Mouse (Mus musculus) kidney, postnatal 25 days (tissue): ENCODE data around the gene 4930562C15Rik.

Experiments used
- DNase-seq, 2 experiments: peaks; one replicate each; pipeline ENCODE4 v3.0.0; 2021; ENCODE audit warnings: mixed read lengths in 2 of 2

Gene 4930562C15Rik

GRCm38 (mm10) chr16:4894201-4894908 is 59.1 kb downstream of the 4930562C15Rik start:
- peak in 1 of 2 experiments; percentile 43 for DNase-seq

- DNase-seq = peak; percentile 71 to 92
Observed at GRCm38 (mm10) chr16:4896249-4897027, 61.2 kb downstream of the 4930562C15Rik start.

- DNase-seq = peak in 1 of 2 experiments; percentile 37
Observed at GRCm38 (mm10) chr16:4897146-4897730, 62.0 kb downstream of the 4930562C15Rik start.

GRCm38 (mm10) chr16:4898881-4899280 is 63.7 kb downstream of the 4930562C15Rik start:
- no peak for DNase-seq

- DNase-seq = no peak
Observed at GRCm38 (mm10) chr16:4899711-4900110, 64.5 kb downstream of the 4930562C15Rik start.

GRCm38 (mm10) chr16:4901167-4901566 is 66.0 kb downstream of the 4930562C15Rik start:
- peak; percentile 78 to 81 for DNase-seq

GRCm38 (mm10) chr16:4902390-4902789 is 67.2 kb downstream of the 4930562C15Rik start:
- DNase-seq = no peak

- peak; percentile 46 to 78 for DNase-seq
Observed at GRCm38 (mm10) chr16:4903491-4904102, 68.4 kb downstream of the 4930562C15Rik start.

GRCm38 (mm10) chr16:4904878-4905277 is 69.7 kb downstream of the 4930562C15Rik start:
- no peak for DNase-seq

- no peak for DNase-seq
Observed at GRCm38 (mm10) chr16:4905591-4905990, 70.4 kb downstream of the 4930562C15Rik start.

- no peak for DNase-seq
Observed at GRCm38 (mm10) chr16:4906559-4906958, 71.3 kb downstream of the 4930562C15Rik start.

GRCm38 (mm10) chr16:4907386-4907785 is 72.2 kb downstream of the 4930562C15Rik start:
- DNase-seq = peak; percentile 43 to 78

- no peak for DNase-seq
Observed at GRCm38 (mm10) chr16:4907972-4908371, 72.8 kb downstream of the 4930562C15Rik start.

GRCm38 (mm10) chr16:4909745-4910144 is 74.5 kb downstream of the 4930562C15Rik start:
- DNase-seq = peak in 1 of 2 experiments; percentile 58

- DNase-seq = no peak
Observed at GRCm38 (mm10) chr16:4910758-4911157, 75.5 kb downstream of the 4930562C15Rik start.

- peak in 1 of 2 experiments; percentile 58 for DNase-seq
Observed at GRCm38 (mm10) chr16:4912074-4912648, 76.9 kb downstream of the 4930562C15Rik start.

GRCm38 (mm10) chr16:4912907-4913782 is 77.9 kb downstream of the 4930562C15Rik start:
- DNase-seq = no peak

- DNase-seq = peak; percentile 85 to 95
Observed at GRCm38 (mm10) chr16:4913783-4914735, 78.8 kb downstream of the 4930562C15Rik start.

- no peak for DNase-seq
Observed at GRCm38 (mm10) chr16:4915931-4916330, 80.7 kb downstream of the 4930562C15Rik start.

- no peak for DNase-seq
Observed at GRCm38 (mm10) chr16:4916608-4917007, 81.4 kb downstream of the 4930562C15Rik start.
